20 mouse cellular contexts compared by ENCODE assay signal in genomic region chr9:99624117-99624516, GRCm38 (mm10). TPM values are rescaled to one million over a fixed set of nuclear protein-coding genes. Genes with fewer than 3 reads are reported as not detected.
A peak's percentile ranks its signal among the peaks of the same experiment; 100 is the strongest.
DNase-seq lines count a peak whose midpoint lies in the region; ATAC-seq lines count a peak whose summit lies in the region.
"Had no signal": no experiment of that assay in that cellular context is flagged by ENCODE, and none has a peak within 500 bp of the region (broad histone marks: within the 10 kb centered on the region; RNA-seq: fewer than 3 reads in every experiment).

No protein-coding gene starts in this region.

- no peak overlapping the region for H3K27ac ChIP-seq in hindbrain, embryonic 16.5 days (ENCODE audit: low read depth, low read length)
- H3K27ac ChIP-seq: forebrain, embryonic 15.5 days; hindbrain, postnatal 0 days; kidney, postnatal 0 days; macrophage; midbrain, embryonic 13.5 days had no signal

- no peak overlapping the region for H3K4me3 ChIP-seq in hindbrain, embryonic 16.5 days (ENCODE audit: low read length)
- H3K4me3 ChIP-seq: forebrain, embryonic 15.5 days; midbrain, embryonic 13.5 days; myocyte had no signal

- H3K4me2 ChIP-seq in hindbrain, embryonic 16.5 days (ENCODE audit: low read length), result no peak overlapping the region
- H3K4me2 ChIP-seq: forebrain, embryonic 15.5 days; midbrain, embryonic 13.5 days had no signal

- H3K27me3 ChIP-seq in hindbrain, embryonic 16.5 days (replicated peaks; ENCODE audit: control insufficient read depth, insufficient read depth, low read length), result no peaks in the 10 kb centered on the region
- H3K27me3 ChIP-seq: CH12.LX; forebrain, embryonic 15.5 days; midbrain, embryonic 13.5 days; Patski had no signal

- peaks cover 4% of the 10 kb centered on the region for H3K4me1 ChIP-seq in hindbrain, embryonic 16.5 days (ENCODE audit: control insufficient read depth, insufficient read depth, low read depth, low read length)

- DNase-seq in cerebellum, postnatal 10 days, result peak; percentile 9 to 12
- DNase-seq in cerebellum, postnatal 36 days, result no peak
- peak; percentile 26 for DNase-seq in kidney, adult 9 months
- no peak for DNase-seq in kidney, adult 8-10 months
- peak; percentile 23 for DNase-seq in ovary, postnatal 36 days (ENCODE audit: low spot score)
- no peak for DNase-seq in ovary, postnatal 10 days (ENCODE audit: low spot score)
- DNase-seq in testis, postnatal 14 days (ENCODE audit: low spot score), result peak; percentile 26
- DNase-seq: cerebellum, adult 9-11 months; layer of hippocampus, adult 9-11 months; liver had no signal

- H3K9ac ChIP-seq in hindbrain, embryonic 16.5 days (ENCODE audit: low read depth, low read length), result no peak overlapping the region
- H3K9ac ChIP-seq: forebrain, embryonic 15.5 days; midbrain, embryonic 13.5 days had no signal

- 74% methylated on average over 6 of the region's 6 CpGs for WGBS in hindbrain, embryonic 16.5 days

- no peaks in the 10 kb centered on the region for H3K9me3 ChIP-seq in hindbrain, embryonic 16.5 days (ENCODE audit: control insufficient read depth, low read length)
- H3K9me3 ChIP-seq: forebrain, embryonic 15.5 days; midbrain, embryonic 13.5 days had no signal

- H3K36me3 ChIP-seq in hindbrain, embryonic 16.5 days (ENCODE audit: control insufficient read depth, insufficient read depth, low read length), result no peaks in the 10 kb centered on the region
- H3K36me3 ChIP-seq: forebrain, embryonic 15.5 days; midbrain, embryonic 13.5 days had no signal

- no peak for ATAC-seq in hindbrain, embryonic 16.5 days
- ATAC-seq: forebrain, embryonic 15.5 days; hindbrain, postnatal 0 days; midbrain, embryonic 13.5 days; Patski had no signal

RNA-seq across cellular contexts. Expression of gene Dzip1l, which starts 5.2 kb away (rescaled TPM):
- polyA plus RNA-seq in hindbrain, embryonic 16.5 days (2015; fragmentation: Nextera tagmentation; extraction: Ambion mirVana), result 10.0 and 10.2 TPM in 2 replicates
- polyA plus RNA-seq: macrophage had no signal

RNA-seq across cellular contexts. Expression of gene A4gnt, which starts 11.8 kb away (rescaled TPM):
- polyA plus RNA-seq in hindbrain, embryonic 16.5 days (2015; fragmentation: Nextera tagmentation; extraction: Ambion mirVana), result not detected in 2 replicates
- polyA plus RNA-seq: forebrain, embryonic 15.5 days; hindbrain, postnatal 0 days; macrophage; midbrain, embryonic 13.5 days; myocyte; Patski; testis, adult 2 months had no signal

RNA-seq across cellular contexts. Expression of gene Dbr1, which starts 48.5 kb away (rescaled TPM):
- 23.7 and 25.4 TPM in 2 replicates for polyA plus RNA-seq in hindbrain, embryonic 16.5 days (2015; fragmentation: Nextera tagmentation; extraction: Ambion mirVana)

RNA-seq across cellular contexts. Expression of gene Armc8, which starts 55.4 kb away (rescaled TPM):
- polyA plus RNA-seq in hindbrain, embryonic 16.5 days (2015; fragmentation: Nextera tagmentation; extraction: Ambion mirVana), result 75.1 and 78.0 TPM in 2 replicates

Comparison
In these comparisons a context has a peak if more than half of its experiments do, and no peak if none do; other contexts are left out.
1. DNase-seq: peak in cerebellum, postnatal 10 days (2 of 2), kidney, adult 9 months (single experiment), ovary, postnatal 36 days (single experiment) and testis, postnatal 14 days (single experiment); none in cerebellum, postnatal 36 days (0 of 2), kidney, adult 8-10 months (0 of 2) and ovary, postnatal 10 days (single experiment).